Mouse (Mus musculus) brain, embryonic 14.5 days (tissue): ENCODE data around the gene Ddb2. TPM values are rescaled to one million over a fixed set of nuclear protein-coding genes. Genes with fewer than 3 reads are reported as not detected.

ENCODE experiments used
- DNase-seq: peaks from one replicate; pipeline ENCODE4 v3.0.0-alpha.2; 2011; ENCODE audit warnings: low read depth
- CTCF ChIP-seq: fragments of 200-500 bp; IDR thresholded peaks from 2 replicates; pipeline ENCODE4 v1.5.1; 2012; ENCODE audit warnings: inconsistent platforms, mild to moderate bottlenecking, moderate library complexity, borderline replicate concordance; ENCODE audit not compliant: insufficient read depth, insufficient read length; ENCODE audit errors: extremely low read depth
- POLR2A ChIP-seq: fragments of 200-500 bp; IDR thresholded peaks from 2 replicates; pipeline ENCODE4 v1.6.1; 2012; ENCODE audit warnings: mild to moderate bottlenecking, inconsistent platforms, borderline replicate concordance; ENCODE audit not compliant: poor library complexity, insufficient read depth, insufficient read length, severe bottlenecking; ENCODE audit errors: extremely low read depth
- polyA plus RNA-seq: library from polyadenylated mRNA; depleted of rRNA; stranded (reverse); fragments of >200 nt; gene quantifications from 2 replicates; pipeline ENCODE4 v1.2.3, GENCODE M21; 2012

The Ddb2 gene
- polyA plus RNA-seq, 1 experiment = 25.2 TPM

GRCm38 (mm10) chr2:91202972-91203656 lies 33.7 kb downstream of the Ddb2 start:
- DNase-seq = no peak
- TF ChIP-seq POLR2A (no peak), CTCF (no peak)

- TF ChIP-seq POLR2A = peak; percentile 20; the same call in 1 of the 2 replicates
- no peak for TF ChIP-seq CTCF
- DNase-seq = peak; percentile 99
These were observed 34.4 kb downstream of the Ddb2 start, which contains the start of the genes Nr1h3 and Acp2 for GRCm38 (mm10) chr2:91202222-91202971. Nr1h3 (minus strand) TSS chr2:91202834. Acp2 (plus strand) TSS chr2:91202885.

GRCm38 (mm10) chr2:91198888-91199287 lies 37.9 kb downstream of the Ddb2 start:
- TF ChIP-seq POLR2A (no peak), CTCF (no peak)
- no peak for DNase-seq

GRCm38 (mm10) chr2:91196577-91197001 lies 40.2 kb downstream of the Ddb2 start:
- no peak for DNase-seq
- TF ChIP-seq CTCF (no peak), POLR2A (no peak)

GRCm38 (mm10) chr2:91194624-91195332 lies 42.0 kb downstream of the Ddb2 start:
- TF ChIP-seq CTCF = peak; percentile 70
- TF ChIP-seq POLR2A = no peak
- peak; percentile 74 for DNase-seq

- DNase-seq = no peak
- TF ChIP-seq CTCF = no peak
- no peak for TF ChIP-seq POLR2A
These were observed 46.3 kb downstream of the Ddb2 start for GRCm38 (mm10) chr2:91190501-91190900.

GRCm38 (mm10) chr2:91187431-91187830 lies 49.4 kb downstream of the Ddb2 start:
- DNase-seq = no peak
- no peak for TF ChIP-seq CTCF
- TF ChIP-seq POLR2A = no peak

GRCm38 (mm10) chr2:91186208-91186607 lies 50.6 kb downstream of the Ddb2 start:
- no peak for TF ChIP-seq POLR2A
- TF ChIP-seq CTCF = no peak
- DNase-seq = no peak

GRCm38 (mm10) chr2:91183711-91184405 lies 52.9 kb downstream of the Ddb2 start, which contains the start of gene Madd:
Madd (minus strand) TSS chr2:91183837.
- TF ChIP-seq CTCF (no peak), POLR2A (no peak)
- peak; percentile 13 for DNase-seq

- no peak for TF ChIP-seq POLR2A
- TF ChIP-seq CTCF = no peak
- peak; percentile 100 for DNase-seq
These were observed 53.7 kb downstream of the Ddb2 start for GRCm38 (mm10) chr2:91183148-91183513.
